Mouse (Mus musculus): ENCODE data around the gene Myo18a.

The Myo18a gene

DNA sequence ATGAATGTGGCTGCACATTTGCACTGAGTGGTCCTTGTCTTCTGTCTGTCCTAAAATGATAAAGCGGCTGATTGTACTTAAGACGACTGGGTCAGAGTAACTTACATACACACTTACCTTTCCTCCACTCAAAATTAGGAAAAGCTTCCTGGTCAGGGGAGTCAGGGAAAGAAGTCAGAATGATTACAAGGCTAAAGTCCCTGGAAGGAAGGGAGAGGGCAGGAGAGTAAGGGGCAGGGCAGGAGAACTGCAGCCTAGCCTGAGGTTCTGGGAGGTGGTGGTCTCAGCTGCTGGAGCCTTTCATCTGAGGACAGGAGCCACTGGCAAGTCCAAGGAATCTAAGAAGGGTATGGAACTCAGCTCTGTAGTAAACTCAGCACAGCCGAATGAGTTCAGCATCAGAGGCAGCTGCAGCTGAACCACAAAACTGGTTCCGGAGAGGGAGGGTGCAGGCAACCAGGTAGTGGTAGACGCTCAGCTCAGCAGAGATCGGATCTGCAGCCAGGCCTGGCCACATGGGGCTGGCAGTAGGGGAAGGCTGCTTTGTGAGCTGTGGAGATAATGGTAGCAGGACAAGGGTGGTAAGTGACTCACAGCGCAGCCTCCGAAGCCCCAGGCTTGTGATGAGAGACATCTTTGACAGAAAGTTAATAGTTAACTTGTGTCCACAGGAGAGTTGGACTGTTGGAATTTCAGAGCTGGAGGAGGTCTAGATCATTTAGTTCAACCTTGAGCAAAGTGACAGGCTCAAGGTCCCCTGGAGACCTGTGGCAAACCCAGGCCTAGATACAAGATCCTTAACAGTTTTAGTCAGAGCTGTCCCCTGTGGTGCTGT, 9.1 kb downstream of the Myo18a start:
- DNase-seq: no peak

DNA sequence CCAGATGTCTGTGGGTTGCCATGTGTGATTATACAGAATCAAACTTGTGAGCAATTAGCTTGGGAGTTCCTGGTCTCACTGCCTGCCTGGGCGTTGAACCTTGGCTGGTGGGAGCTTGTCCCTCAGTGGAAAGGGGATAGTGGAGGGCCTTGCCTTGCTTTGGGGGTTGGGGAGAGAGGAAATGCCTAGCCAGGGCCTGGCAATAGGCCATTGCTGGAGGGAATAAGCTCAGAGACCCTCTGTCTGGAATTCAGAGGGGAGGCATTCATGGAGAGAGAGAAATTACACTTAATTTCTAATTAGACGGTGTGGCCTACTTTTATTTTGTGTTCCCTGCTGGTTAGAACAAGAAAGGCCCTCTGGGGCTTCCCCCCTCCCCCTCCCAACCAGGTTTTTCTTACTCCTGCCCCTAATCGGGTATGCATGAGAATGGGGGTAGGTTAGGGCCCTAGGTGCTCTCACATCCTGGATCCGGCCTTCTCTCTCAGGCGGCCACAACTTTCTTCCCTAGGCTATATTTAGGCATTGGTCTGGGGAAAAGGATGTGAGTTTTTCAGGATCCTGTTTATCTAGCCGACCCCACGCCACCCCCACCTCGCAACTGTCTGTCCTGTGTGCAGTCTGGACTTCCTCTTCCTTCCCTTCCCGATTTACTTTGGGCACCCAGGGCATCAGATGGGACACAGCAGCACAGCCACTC, 12.8 kb downstream of the Myo18a start:
- DNase-seq: peak; percentile 56

DNA sequence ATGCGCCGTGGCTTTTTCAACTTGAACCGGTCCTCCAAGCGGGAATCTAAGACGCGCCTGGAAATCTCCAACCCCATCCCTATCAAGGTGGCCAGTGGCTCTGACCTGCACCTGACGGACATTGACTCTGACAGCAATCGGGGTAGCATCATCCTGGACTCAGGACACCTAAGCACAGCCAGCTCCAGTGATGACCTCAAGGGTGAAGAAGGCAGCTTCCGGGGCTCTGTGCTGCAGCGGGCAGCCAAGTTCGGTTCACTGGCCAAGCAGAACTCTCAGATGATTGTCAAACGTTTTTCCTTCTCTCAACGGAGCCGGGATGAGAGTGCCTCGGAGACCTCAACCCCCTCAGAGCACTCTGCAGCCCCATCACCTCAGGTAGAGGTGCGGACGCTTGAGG, 14.4 kb downstream of the Myo18a start:
- no peak for DNase-seq

DNA sequence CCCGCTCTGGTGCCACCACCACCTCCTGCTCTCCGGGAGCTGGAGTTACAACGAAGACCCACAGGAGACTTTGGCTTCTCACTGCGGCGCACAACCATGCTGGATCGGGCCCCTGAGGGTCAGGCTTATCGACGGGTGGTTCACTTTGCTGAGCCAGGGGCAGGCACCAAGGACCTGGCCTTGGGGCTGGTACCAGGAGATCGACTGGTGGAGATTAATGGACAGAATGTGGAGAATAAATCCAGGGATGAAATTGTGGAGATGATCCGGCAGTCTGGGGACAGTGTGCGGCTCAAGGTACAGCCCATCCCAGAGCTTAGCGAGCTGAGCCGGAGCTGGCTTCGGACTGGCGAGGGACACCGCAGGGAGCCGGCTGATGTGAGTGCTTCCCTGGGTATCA, 14.9 kb downstream of the Myo18a start:
- no peak for DNase-seq

DNA sequence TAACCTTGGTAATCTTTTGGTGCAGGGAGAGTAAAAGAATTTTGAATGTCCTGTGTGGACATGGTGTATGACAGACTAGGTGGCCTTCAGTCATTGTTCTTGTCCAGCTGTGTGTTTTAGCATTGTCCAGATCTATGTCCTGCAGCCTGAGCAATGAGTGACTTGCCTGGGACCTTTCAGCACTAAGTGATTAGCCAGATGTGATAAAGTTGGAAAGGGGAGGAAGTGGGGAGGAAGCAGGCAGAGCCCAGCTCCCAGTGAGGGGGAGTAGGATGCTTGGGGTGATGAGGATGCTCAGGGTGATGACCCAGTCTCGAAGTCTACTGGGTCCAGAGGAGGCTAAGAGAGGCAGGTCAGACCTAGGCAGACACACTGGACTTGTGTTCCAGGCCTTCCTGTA, 16.2 kb downstream of the Myo18a start:
- no peak for DNase-seq

DNA sequence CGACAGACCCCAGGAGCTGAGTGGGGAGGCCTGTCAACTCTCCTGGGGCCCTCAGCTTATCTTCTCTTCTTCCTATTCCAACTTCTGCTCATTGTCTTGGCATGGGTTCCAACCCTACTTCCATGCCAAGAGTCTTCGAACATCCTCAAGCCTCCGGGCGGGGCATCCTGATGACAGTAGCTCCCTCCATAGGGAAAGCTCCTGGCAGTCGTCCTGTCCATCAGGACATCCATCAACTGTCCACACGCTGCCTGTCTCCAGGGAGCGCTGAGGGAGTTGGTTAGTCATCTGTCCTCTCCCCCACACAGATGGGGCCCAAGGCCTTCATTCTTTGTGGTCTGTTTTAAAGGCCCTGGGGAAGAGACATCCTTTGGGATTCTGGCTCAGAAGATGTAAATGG, 18.0 kb downstream of the Myo18a start:
- DNase-seq: no peak

DNA sequence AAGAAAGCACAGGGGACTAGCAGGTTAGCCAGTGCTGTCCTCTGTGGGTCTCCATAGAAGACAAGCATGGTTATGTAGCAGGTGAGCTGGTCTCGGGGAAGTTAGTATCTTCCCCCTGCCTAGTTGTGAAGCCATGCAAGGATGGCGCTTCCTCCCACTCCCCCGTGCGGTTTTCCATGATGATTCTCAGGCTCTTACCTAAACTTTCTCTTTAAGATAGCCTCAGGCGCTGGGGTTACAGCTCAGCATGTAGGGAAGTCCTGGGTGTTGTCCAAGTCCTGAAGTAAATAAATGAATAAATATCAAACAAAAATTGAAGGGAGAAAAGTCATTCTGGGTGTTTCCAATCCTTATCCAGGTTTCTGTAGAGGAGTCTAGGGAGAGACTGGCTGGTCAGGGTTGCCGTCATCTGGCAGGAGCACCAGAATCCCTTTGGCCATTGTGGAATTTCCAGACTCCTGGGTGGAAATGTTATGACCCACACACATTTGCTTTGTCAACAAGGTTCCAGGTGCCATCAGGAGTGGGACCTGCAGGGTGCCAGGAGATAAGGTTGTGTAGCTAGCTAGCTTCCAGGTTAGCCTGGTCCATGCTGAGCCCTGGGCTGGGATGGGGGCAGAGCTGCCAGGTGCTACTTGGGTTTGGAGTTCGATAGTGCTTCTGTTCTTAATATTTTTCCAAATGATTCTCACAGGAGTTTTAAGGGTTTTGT, 19.2 kb downstream of the Myo18a start:
- DNase-seq: no peak

DNA sequence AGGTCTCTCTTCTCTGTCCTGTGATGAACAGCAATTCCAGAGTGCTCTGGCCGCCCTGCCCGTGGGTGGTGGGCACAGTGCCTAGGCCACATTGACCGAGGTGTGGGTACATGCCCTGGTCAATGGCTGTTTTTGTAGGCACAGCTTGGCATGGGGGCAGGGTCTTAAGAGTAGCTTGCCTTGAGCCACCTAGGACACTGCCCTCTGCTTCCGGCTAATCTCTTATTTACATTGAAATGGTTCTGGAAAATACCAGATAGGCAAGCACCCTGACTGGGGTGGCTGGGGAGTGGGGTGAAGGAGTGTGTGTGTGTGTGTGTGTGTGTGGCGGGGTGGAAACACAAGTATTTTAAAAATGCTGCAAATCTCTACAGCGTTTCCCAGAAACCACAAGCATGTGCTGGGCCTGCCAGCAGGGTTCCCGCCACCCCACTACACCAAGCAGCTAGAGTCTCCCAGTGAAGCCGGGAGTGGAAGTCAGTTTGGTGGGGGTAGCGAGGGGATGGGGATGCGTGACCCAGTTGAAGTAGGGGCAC, 20.2 kb downstream of the Myo18a start:
- DNase-seq: no peak

DNA sequence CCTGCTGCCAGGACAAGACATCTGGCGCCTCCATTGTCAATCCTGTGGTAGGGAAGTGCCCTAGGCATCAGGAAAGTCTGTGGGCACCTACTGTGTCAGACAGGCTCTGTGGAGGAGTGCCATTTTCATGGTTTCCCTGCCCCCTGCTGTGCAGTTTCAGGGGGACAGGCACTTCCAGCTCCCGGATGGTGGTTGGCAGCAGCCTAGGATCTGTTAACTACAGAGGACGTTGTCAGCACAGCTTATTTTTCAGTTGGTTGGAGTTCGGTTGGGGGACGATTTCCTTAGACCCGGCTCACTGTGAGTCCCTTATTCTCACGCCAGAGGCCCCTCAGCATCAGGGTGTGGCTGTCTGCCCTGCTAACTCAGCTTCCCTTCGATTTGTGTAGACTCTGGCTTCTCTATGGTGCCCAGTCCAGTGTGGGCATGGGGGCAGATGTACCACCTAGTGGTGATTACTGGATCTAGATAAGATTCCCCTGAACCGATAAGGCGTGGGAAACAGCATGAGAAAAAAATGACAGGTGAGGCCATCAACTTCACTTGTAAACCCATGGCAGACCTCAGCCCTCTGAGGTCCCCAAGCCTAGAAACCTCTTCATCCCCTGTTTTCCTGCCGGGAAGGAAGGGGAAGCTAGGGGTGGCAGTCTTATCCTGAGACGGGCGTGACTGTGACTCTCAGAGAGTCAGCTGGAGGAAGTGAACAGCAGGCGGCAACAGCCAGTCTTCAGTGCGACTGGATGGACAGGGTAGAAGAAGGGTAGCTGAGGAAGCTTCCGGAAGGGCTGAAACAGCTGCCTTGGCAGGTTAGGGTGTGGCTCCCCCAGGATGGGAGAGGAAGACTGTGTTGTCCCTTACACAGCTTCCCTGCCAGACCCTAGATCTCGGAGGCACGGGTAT, 21.0 kb downstream of the Myo18a start:
- DNase-seq: peak; percentile 79

DNA sequence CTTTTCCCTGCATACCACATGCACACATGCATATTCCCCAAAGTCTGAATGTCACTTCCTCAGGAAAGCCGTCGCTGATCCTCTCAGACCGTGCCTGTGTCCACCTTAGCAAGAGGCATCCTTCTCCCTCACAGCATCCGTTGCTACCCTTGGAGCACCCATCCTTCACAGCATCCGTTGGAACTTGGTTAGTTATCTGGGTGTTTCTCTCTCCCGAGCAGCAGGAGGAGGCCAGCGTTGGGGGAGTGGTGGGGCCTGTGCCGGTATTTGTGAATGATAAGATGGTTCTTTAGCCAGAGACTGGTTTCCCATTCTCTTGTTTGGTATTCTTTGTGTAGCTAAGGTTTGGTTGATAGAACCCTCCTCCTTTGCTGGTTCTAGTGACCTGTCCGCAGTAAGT, 21.8 kb downstream of the Myo18a start:
- no peak for DNase-seq

DNA sequence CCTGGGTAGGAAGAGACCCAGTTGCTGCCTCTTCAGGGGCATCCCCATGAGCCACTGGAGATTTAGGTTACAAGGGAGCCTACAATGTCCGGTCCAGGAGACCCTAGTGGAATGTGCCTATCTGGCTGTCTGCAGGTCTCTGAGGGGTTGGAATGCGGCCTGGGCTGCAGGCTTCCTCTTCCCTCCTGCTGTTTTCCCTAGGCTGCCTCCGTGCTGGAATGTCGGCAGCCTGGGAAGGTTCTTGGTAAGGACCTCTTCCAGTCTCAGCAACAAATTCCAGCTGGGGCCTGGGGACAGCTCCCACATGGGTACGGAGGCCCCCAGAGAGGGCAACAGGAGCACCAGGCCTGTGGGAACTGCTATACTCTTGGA, 22.3 kb downstream of the Myo18a start:
- DNase-seq: no peak

DNA sequence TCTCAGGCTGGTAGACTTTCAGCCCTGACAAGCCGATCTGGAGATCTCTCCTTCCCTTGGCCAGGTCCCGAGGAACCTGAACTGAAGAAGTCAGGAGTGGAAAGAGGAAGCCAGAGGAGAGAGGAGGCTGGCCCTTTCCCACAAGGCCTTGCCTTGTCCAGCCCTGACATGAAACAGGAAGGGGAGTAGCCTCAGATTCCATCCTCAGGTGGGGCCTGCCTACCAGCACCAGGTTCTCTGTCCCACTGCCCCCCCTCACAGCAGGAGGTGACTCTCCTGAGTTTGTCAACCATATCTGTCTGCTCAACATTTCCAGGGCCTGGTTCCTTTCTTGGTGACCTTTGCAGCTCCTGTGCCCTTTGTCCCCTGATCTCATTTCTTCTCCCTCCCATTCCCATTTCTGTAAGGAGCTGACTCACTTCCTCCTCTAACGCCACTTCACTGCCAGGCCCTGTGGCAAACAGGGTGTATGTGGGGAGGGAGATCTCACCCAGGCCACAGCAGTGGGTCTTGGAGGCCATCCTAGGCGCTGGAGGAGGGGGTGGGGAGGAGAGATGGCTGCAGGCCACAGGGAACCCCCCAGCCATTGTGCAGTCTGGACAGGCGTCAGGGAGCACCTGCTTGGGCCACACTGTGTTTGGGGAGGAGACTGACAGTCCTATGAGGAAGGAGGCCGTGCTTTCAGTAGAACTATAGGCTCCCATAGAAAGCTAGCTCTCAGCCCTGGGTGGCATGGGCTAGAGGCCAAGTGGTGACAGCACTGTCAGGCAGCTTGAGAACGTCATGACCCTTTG, 22.9 kb downstream of the Myo18a start:
- DNase-seq: peak; percentile 75

DNA sequence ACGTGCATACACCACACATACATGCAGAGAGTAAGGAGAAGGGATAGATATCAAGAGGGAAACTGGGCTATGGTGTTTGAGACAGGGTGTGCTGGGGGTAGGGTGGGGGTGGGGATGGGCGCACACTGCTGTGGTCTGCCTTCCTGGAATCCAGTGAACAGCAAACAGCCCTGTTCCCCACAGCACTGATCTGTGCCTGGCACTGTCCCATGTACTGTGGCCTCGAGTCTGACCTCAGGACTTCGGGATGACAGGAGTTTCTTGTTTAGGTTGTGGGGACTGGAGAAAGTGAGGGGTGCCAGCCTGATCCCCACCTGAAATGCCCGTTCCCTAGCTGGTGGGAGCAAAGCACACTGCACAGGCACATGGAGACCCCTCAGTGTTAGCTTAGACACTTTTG, 24.7 kb downstream of the Myo18a start, which contains the start of gene Gm10277:
TSS of gene Gm10277 (minus strand) at position 41 of the 400 bp plus-strand sequence.
- no peak for DNase-seq

DNA sequence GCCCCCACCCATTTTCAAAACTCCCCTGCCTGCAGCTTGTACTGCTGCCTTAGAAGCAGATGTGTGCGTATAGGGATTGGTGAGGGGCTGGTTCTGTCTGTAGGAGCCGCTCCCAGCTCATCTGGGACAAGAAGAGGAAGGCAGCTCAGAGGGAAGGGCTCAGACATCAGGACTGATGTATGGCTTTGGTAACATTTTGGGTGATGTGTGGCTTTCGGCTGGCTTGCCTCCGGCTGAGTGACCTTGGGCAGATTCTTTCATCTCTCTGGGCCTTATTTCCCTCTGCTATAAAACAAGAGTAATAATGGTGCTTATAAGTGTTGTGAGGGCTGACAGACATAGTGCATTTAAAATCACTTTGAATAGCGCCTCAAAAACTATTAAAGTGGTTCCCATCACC, 26.5 kb downstream of the Myo18a start:
- no peak for DNase-seq

DNA sequence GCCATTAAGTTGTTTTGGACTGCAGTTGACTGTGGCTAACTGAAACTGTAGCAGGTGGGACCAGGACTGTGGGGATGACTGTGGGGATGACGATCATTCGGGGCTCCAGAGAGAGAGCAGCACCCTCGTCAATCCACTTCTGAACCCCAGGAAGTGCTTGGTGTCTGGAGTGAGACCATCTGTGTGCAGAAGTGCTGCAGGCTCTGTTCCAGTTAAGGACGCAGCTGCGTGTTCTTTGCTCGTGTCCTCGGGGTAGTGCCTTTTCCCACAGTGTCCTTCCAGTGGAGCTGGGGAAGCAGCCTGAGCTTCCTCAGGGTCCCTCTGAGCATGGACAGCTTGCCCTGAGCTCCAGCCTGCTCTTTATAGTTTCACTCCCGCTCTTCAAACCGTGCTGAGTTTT, 27.2 kb downstream of the Myo18a start:
- peak; percentile 62 for DNase-seq

DNA sequence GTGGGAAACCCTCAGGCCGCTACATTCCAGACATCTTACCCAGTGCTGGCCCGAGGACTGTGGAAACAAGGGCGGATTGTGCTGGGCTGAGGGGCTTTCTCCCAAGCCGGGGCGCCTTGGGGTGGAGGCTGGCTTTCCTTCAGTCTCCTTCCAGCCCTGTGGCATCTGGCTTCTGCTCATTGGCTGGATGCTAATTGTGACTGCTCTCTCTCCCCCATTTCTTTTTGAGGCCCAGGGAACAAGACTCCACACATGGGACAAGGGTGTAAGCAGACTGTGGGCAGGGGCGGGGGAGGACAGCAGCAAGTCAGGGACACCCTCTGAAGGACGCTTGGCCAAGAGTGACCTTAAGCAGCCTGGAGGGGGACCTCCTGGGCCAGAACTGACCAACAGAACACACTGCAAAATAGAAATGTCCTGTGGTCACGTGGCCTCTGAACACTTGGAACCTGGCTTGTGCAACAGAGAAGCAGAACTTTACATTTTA, 28.2 kb downstream of the Myo18a start:
- no peak for DNase-seq

DNA sequence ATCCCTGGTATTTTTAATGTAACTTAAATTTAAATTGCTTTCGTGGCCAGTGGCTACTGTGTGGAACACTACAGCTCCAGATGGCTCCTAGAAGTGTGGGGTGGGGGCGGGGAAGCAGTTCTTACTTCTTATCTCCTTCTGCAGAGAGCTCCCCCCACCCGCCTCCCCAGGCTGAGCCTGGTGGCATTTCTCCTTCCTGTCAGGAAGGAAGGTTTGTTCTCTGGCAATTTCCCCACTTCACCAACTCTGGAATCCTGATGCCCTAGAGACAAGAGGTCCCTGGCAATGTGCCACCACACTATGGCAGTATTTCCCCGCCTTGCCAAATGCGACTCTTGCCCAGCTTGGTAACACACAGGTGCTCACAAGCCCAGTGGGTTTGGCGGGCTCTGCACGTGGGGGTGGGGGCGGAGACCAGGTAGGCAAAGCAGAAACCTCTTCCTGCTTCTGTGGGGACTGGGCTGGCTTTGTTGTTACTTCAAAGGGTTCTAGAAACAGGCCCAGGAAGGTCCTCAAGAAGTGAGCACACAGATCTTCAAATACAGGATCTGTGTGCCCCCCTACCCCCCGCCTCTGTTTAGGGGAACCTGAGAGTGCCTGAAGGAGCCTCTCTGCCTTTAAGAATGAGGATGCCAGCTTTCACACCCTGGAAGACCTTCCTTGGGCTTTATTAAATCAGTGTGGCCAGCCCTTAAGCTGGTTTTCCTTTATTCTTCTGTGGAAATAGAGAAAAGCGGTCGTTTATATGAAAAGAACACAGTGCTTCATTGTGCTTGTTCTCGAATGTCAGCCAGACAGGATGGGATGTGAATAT, 28.9 kb downstream of the Myo18a start:
- DNase-seq: no peak

DNA sequence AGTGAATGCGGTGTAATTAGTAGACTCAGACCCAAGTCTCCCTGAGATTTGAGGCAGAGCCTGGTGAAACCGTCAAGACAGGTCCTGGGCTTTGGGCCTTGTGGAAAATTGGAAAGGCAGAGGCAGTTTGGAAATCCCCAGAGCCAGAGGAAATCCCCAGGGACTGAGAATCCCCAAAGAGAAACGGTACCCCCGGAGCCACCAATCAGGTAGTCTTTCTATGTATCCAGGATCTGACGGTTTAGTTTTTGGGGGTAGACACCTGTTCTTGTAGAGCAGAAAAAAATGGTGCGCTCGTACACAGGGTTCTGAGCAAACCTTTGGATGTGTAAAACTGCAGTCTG, 29.5 kb downstream of the Myo18a start:
- DNase-seq: no peak

DNA sequence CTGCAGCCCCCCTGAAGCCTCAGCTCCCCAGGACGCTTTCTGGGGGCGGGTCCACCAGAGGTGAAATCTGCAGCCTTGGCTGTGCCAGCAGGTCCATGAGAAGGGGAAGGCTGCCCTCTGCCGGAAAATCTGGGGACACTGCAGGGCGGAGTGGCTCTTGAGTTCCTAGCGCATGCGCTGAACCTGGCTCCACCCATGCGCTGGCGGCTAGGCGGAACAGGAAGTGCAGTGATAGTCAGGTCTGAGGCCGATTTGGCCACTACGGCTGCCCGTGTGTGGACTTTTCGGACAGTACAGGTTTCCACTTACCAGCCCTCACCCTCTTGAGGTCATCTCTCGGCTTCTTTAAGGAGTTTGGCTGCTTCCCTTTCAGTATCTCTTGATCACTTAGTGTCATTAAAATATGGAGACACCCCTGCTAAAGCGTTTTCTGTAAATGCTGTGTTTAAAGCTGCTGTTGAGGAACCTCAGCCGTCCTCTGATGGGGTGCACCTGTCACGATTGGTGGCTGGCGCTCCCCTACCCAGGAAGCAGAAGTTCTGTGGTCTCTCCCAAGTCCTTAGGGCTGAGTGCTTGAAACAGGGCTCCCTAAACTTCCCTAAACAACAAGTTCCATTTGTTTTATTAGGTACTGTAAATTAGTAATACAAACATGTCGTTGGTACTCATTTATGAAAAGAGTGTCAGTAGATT, 30.3 kb downstream of the Myo18a start:
- DNase-seq: peak; percentile 97

DNA sequence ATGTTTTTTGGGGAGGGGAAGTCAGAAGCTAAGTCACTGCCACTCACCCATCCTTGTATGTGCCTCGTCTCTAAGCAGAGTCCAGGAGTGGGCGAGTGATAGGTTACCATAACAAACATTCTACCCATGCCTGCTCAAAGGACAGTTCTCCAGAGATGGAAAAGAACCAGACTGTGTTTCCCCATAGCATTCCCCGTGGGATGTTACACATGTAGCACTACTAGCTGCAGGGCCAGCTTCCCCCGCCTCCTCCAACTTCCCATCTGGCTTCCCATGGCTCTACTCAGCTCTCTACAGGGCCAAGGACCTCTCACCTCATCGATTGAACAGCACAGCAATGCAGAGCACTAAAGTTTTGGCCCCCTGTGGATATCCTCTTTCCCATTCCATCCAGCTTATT, 32.2 kb downstream of the Myo18a start:
- DNase-seq: no peak

All from retina, postnatal 1 day (tissue).